Mouse (Mus musculus) adrenal gland, adult 2 months (tissue): Measurements from ENCODE around the gene Sidt1. TPM values are rescaled to one million over a fixed set of nuclear protein-coding genes. Genes with fewer than 3 reads are reported as not detected.

Experiments
- DNase-seq: peaks from one replicate; pipeline ENCODE4 v3.0.0; 2021
- polyA plus RNA-seq: library from polyadenylated mRNA; depleted of rRNA; stranded (reverse); fragments of >200 nt; gene quantifications from 2 replicates; pipeline ENCODE4 v1.2.3, GENCODE M21; 2012
- total RNA-seq, 2 experiments: library from RNA; stranded (reverse); gene quantifications; 2 replicates each; pipeline ENCODE4 v1.2.3; 2021

Gene Sidt1
- total and polyA plus RNA-seq, 3 experiments: 6.3 to 10.3 (median 8.5) TPM

GRCm38 (mm10) chr16:44252735-44253134, 80.3 kb downstream of the Sidt1 start:
- DNase-seq: no peak

DNA sequence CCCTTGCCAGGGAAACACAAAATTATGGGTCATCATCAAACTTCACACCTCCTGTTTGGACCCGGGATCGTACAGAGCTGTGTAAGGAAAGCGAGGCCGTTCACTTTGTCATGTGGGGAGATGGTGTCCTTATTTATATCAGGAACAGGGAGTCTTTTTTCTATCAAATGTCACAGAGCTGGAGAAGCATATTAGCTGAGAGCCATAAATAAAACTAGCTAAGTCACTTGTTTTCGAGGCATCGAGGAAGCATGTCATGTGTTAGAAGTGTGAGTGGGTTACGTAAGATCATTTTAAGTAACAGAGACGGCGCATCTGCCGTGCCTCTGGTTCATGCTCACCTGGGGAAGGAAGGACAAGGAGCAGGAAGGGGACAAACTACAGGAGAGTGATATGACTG, 83.0 kb downstream of the Sidt1 start:
- DNase-seq: no peak

DNA sequence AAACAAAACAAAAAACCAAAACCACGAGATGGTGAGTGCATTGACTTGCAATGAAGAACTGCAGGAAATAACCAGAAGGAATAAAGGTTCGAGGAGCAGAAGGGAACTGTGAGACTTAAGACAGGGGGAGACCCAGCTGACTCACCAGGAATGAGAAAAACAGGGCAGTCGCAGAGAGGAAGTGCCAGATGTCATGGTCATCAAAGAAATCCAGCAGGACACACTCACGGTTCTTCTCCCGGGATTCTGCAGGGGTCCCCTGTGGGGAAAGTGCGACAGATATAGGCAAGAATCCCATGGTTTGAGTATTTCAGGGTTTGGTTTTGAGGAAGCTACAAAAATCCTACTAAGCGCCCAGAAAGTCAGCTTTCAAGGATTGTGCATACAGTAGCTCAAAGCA, 89.7 kb downstream of the Sidt1 start:
- DNase-seq: peak; percentile 25

DNA sequence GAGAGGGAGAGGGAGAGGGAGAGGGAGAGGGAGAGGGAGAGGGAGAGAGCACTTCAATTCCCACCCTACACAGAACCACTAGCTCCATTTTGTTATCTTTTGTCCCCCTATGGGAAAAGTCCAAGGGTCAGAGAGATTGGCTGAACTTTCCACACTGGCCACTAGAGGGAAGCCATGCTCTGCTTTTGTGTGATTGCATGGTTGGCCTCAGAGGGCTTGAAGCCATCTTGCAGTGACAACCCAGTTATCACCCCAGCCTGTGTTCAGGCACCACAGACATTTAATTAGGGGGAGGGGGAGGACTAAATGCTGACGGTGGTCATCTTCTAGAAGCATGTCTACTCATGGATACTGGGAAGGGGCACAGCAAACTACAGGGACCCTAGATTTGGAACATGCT, 90.4 kb downstream of the Sidt1 start:
- peak; percentile 79 for DNase-seq

DNA sequence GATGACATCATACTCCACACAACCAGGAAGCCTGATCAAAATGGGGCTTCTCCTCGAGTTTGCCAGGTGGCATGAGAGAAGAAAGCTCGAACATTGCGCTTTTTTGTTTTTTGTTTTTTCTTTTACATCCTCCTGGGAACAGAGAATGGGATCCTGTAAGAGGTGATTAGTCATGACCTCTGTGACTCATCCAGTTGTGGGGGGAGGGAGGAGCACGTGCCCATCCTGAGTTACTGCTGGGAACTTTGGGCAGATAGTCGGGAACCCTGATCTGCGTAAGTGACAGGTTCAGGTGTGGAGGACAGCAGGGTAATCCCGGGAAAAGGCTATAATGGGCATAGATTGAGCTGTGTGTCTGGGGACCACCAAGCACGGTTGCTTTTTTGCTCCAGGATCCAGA, 92.6 kb downstream of the Sidt1 start:
- DNase-seq: peak; percentile 48

DNA sequence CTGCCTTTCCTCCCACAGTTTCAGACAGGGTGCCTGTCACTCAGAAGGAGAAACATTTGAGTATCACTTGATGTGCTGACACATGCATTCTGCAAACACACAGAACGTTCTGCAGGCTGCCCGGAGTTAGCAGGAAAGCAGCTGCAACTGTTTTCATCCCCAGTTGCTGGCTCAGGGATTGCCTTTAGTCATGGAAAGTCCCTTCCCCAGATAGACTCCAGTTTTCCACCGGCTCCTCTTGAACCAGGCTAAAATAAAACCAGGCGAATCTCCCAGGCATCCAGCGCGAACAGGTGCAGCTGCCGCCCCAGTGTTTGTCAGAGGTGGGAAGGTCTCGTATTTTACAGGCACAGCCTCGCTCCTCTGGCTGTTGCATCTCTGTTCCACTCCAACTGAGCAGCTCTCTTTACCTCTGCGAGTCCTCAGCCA, 94.1 kb downstream of the Sidt1 start:
- DNase-seq: no peak

- DNase-seq: no peak
Observed at GRCm38 (mm10) chr16:44237836-44238235, 95.2 kb downstream of the Sidt1 start.

DNA sequence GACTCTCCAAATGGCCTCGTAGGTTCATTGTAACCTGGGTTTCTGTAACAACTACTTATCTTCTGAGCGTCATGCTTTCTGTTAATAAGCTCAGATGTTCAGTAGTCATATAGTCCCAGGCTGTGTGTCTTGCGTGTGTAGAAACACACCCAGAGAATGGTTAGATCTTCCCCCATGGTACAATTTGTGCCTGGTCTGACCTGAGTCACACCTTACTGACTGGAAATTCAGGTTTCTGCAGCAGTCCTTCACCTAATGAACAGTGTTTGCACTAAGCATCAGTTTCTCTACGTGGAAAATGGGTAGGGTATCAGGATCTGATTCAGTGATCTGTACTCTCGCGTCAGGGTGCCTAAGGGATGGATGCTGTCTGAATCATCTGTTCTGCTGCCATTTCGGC, 100.0 kb downstream of the Sidt1 start:
- DNase-seq: no peak

DNA sequence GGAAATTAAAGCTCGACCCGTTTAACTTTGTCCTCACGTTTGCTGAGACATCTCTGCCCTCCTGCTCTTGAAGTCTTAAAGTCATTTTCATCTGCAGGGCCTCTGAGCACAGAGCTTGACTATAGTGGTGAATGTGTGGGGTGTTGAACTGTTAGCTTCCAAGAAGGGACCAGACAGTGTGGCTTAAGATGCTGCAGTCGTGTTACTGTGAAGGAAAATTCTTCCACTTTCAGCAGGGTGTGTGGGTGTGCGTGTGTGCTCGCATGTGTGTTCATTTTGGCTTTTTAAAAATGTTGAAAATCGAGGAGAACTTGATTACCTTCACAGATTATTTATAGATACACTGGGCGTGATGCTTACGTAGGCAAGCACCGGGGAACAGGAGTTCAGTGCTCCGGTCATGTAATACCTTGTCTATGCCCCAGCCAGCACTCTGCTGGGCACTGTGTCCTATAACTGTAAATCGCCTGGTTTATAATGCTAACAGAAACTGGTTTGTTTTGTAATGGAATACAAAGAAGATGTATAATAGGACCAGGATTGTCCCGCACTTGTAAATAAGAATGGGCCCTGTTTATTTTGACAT, 106.2 kb downstream of the Sidt1 start:
- no peak for DNase-seq

GRCm38 (mm10) chr16:44221463-44221862, 111.5 kb downstream of the Sidt1 start:
- no peak for DNase-seq

DNA sequence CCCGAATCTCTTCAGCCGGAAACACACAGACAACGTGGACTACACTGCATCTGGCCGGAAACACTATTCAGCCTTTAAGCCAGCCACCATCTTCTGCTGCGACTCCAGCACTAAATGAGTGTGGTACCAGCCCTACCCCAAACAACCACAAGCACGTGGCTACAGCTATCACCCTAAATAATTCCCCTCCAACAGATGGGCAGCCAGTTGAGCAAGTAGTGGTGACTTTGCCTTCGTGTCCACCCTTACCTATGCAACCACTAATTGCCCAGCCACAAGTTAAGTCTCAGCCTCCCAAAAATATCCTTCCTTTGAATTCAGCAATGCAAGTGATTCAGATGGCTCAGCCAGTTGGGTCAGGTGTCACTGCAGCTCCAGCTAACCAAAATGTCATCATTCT, 116.6 kb downstream of the Sidt1 start:
- no peak for DNase-seq

DNA sequence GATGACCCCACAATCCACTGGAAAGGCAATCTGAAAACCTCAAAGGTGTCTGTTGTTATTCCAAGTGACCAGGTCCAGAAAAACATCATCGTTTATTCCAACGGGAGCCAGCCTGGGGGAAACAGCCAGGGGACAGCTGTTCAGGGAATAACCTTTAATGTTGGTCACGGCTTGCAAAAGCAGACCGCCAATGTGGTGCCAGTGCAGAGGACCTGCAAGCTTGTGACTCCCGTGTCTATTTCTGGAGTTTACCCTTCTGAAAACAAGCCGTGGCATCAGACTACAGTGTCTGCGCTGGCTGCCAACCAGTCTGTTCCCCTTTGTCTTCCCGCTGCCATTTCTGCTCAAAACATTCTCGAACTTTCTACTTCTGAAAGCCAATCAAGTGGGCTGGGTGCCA, 117.5 kb downstream of the Sidt1 start:
- no peak for DNase-seq

DNA sequence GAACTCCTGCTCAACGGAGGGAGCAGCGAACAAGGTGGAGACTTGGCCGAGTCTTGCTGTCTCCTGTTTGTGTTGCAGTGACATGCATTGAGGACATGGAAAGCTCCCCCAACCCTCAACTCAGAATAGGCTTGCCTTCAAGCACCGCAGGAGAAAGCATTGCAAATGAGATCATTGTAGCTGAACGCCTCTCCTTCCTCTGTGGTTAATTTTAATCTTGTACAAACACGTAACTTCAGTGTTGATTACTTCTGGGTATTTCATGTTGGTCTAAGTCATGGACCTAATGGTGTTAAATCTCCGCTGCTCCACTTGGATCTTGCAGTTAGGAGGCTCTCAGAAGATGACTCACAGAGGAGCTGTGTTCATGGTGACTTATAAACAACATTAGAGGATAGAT, 120.3 kb downstream of the Sidt1 start:
- DNase-seq: no peak

GRCm38 (mm10) chr16:44211054-44211414, 122.0 kb downstream of the Sidt1 start:
- DNase-seq: no peak

GRCm38 (mm10) chr16:44210156-44211053, 122.6 kb downstream of the Sidt1 start:
- DNase-seq: no peak

GRCm38 (mm10) chr16:44205973-44206372, 127.0 kb downstream of the Sidt1 start:
- no peak for DNase-seq

- no peak for DNase-seq
Observed at GRCm38 (mm10) chr16:44204331-44204730, 128.7 kb downstream of the Sidt1 start.

GRCm38 (mm10) chr16:44200146-44200545, 132.8 kb downstream of the Sidt1 start:
- no peak for DNase-seq

DNA sequence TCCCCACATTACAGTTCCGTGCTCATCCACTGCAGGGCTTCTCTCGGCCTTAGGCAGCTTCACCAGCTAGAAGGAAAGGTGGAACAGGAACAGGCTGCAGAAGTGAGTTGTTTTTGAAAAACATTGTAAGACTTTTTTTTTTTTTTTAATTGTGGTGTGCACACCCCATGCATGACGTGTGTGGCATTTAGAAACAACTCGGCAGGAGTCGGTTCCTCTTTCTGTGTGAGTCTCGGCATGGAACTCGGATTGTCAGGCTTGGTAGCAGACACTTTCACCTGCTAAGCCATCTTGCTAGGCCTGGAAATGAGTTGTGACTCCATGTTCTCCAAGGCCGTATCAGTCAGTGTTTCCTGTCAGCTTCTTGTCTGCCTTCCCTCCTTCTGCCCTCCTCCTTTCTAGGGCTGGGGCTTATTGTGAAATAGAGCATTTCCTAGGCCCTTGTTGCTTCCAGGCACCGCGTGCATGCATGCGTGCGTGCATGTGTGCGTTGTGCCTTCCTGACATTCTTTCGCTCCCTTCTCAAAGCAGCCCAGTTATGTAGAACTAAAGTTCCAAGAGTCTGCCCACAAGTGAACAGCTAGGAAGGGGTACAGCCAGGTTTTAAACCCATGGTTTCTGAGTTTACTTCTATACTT, 133.8 kb downstream of the Sidt1 start:
- no peak for DNase-seq

DNA sequence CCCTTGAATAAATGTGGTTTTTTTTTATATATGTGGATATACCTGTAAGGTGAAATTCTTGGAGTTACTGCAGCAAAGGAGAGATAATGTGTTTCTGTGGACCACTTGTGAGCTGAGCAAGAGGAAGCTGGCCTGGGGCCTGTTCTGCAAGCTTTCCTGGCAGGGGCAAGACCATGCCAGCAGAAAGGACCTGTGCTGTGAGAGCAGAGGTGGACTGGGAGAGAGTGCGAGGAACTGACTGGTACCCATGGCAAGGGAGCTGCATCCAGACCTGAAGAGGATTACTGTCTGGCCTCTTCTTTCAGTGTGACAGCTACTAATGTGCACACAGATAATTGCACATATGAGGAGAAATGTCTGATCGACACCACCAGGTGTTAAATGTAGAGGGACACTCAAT, 142.0 kb downstream of the Sidt1 start:
- DNase-seq: no peak
